Mouse (Mus musculus): ENCODE measurements around the gene Fbln7. TPM values are rescaled to one million over a fixed set of nuclear protein-coding genes. Genes with fewer than 3 reads are reported as not detected.

Gene Fbln7
- polyA plus RNA-seq, 1 experiment, result 2.4 TPM

DNA sequence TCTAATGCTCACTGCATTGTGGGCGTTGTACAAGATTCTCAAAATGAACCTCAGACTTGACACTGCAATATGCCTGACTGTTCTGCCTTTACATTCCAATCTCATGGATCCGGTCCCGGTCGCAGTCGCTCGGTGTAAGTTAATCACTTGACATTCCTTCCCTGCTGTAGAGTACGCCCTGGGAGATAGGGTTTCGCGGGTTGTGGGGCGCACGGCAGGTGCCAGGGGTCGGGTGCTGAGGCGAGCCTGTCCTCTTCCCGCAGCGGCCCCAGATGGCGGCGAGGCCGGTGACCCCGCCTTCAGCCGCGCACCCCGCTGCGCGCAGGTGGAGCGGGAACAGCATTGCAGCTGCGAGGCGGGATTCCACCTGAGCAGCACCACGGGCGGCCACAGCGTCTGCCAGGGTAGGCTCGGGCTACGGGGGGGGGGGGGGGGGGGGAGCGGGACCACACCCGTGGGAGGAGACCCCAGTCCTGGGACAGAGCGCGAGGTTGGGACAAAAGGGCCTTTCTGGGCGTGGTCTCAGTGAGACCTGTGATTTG is 29.5 kb downstream of the Fbln7 start:
- Histone ChIP-seq H3K27ac (ENCODE audit: insufficient read depth, low read length) (no peak overlapping the region), H3K4me1 (ENCODE audit: control insufficient read depth, insufficient read depth, low read length) (no peaks in the 10 kb centered on the region), H3K4me3 (ENCODE audit: insufficient read depth, low read length) (peak overlapping the region; percentile 17)
- TF ChIP-seq CTCF (IDR thresholded peaks at IDR 0.05; ENCODE audit: extremely low read depth, insufficient read depth, low read length) (no peak), POLR2A (IDR thresholded peaks at IDR 0.05; ENCODE audit: extremely low read depth, insufficient read depth, low read length) (no peak)

GRCm38 (mm10) chr2:128902843-128903242 is 40.1 kb downstream of the Fbln7 start:
- TF ChIP-seq CTCF (IDR thresholded peaks at IDR 0.05; ENCODE audit: extremely low read depth, insufficient read depth, low read length) (no peak), POLR2A (IDR thresholded peaks at IDR 0.05; ENCODE audit: extremely low read depth, insufficient read depth, low read length) (no peak)
- Histone ChIP-seq H3K27ac (ENCODE audit: insufficient read depth, low read length) (no peak overlapping the region), H3K4me3 (ENCODE audit: insufficient read depth, low read length) (no peak overlapping the region), H3K4me1 (ENCODE audit: control insufficient read depth, insufficient read depth, low read length) (no peaks in the 10 kb centered on the region)

DNA sequence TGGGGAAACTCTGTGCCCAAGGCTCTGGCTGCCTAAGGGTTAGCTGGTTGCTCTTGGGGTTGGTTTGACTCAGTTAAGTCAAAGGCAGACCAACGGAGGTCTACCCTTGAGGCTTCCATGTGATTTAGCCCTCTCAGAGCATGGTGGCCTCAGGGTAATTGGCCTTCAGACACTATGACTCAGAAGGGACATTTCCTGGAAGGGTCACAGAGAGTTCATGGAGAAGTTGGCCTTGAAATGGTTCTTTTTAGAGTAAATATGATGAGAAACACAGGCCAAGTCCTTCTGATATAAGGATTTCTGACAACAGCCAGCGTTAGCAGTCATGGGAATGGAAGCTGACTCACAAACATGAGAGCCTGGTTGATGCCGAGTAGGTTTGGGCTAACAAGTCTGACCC is 40.9 kb downstream of the Fbln7 start:
- Histone ChIP-seq H3K4me3 (ENCODE audit: insufficient read depth, low read length) (no peak overlapping the region), H3K27ac (ENCODE audit: insufficient read depth, low read length) (no peak overlapping the region), H3K4me1 (ENCODE audit: control insufficient read depth, insufficient read depth, low read length) (no peaks in the 10 kb centered on the region)
- no peak for TF ChIP-seq POLR2A (IDR thresholded peaks at IDR 0.05; ENCODE audit: extremely low read depth, insufficient read depth, low read length)
- TF ChIP-seq CTCF (IDR thresholded peaks at IDR 0.05; ENCODE audit: extremely low read depth, insufficient read depth, low read length), result no peak

- Histone ChIP-seq H3K4me3 (ENCODE audit: insufficient read depth, low read length) (no peak overlapping the region), H3K27ac (ENCODE audit: insufficient read depth, low read length) (no peak overlapping the region), H3K4me1 (ENCODE audit: control insufficient read depth, insufficient read depth, low read length) (no peaks in the 10 kb centered on the region)
- TF ChIP-seq CTCF (IDR thresholded peaks at IDR 0.05; ENCODE audit: extremely low read depth, insufficient read depth, low read length) (no peak), POLR2A (IDR thresholded peaks at IDR 0.05; ENCODE audit: extremely low read depth, insufficient read depth, low read length) (no peak)
These were observed 52.2 kb downstream of the Fbln7 start for GRCm38 (mm10) chr2:128914978-128915377.

DNA sequence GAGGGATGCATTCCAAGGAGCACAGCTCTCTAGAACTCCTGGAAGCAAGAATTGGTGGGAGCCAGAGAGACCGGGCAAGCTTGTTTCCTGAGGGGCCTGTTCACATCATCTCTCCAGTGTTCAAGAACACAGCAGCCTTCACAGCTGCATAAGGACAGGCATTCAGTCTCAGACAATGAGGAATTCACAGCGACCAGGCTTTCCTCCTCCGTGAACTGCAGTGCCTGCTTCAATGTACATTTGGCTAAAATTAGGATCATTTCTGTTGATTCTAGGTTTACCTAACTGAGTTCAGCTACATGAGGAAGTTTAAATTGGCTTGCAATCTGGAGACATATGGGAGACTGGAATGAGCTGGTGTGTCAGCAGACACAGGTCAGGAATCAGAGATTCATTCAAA is 53.7 kb downstream of the Fbln7 start:
- Histone ChIP-seq H3K27ac (ENCODE audit: insufficient read depth, low read length) (no peak overlapping the region), H3K4me1 (ENCODE audit: control insufficient read depth, insufficient read depth, low read length) (no peaks in the 10 kb centered on the region), H3K4me3 (ENCODE audit: insufficient read depth, low read length) (no peak overlapping the region)
- no peak for TF ChIP-seq POLR2A (IDR thresholded peaks at IDR 0.05; ENCODE audit: extremely low read depth, insufficient read depth, low read length)
- TF ChIP-seq CTCF (IDR thresholded peaks at IDR 0.05; ENCODE audit: extremely low read depth, insufficient read depth, low read length), result no peak

- Histone ChIP-seq H3K4me3 (ENCODE audit: insufficient read depth, low read length) (no peak overlapping the region), H3K4me1 (ENCODE audit: control insufficient read depth, insufficient read depth, low read length) (no peaks in the 10 kb centered on the region; the same call in 1 of the 2 replicates), H3K27ac (ENCODE audit: insufficient read depth, low read length) (no peak overlapping the region)
- no peak for TF ChIP-seq CTCF (IDR thresholded peaks at IDR 0.05; ENCODE audit: extremely low read depth, insufficient read depth, low read length)
- no peak for TF ChIP-seq POLR2A (IDR thresholded peaks at IDR 0.05; ENCODE audit: extremely low read depth, insufficient read depth, low read length)
These were observed 62.0 kb downstream of the Fbln7 start for GRCm38 (mm10) chr2:128924799-128925198.

DNA sequence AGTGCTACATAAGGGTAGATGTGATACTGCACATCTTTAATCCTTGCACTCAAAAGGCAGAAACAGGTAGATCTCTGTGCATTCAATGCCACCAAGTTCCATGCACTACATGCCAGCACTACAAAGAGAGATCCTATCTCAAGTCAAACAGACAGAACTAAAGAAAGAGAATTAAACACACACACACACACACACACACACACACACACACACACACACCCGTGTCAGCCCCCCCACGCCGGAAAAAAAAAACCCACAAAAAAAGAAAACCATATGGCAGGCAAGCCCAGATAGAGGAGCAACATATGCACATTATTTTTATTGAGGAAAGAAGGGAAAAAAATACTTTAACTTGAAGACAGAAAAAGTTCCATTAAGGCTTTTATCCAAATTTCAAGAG is 65.7 kb downstream of the Fbln7 start:
- Histone ChIP-seq H3K4me1 (ENCODE audit: control insufficient read depth, insufficient read depth, low read length) (no peaks in the 10 kb centered on the region; the same call in 1 of the 2 replicates), H3K4me3 (ENCODE audit: insufficient read depth, low read length) (no peak overlapping the region), H3K27ac (ENCODE audit: insufficient read depth, low read length) (no peak overlapping the region)
- TF ChIP-seq POLR2A (IDR thresholded peaks at IDR 0.05; ENCODE audit: extremely low read depth, insufficient read depth, low read length), result no peak
- no peak for TF ChIP-seq CTCF (IDR thresholded peaks at IDR 0.05; ENCODE audit: extremely low read depth, insufficient read depth, low read length)

DNA sequence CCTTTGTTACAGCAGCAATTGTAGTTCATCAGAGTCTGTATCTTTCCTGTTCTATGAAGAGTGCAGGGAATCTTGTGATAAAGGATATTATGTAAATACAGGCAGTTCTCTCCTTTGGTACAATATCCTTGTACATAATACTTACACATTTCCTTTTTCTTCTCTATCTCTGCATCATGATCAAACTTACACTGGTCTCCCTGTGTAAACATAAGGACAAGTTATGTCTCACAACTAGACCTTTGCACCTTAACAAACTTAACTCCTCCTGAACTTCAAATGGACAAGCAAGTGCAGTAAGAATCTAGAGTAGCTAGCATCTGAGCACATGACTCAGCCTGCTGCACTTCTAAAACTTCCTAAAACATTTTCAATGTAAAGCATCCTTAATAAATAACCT is 67.9 kb downstream of the Fbln7 start:
- H3K4me3 ChIP-seq (ENCODE audit: insufficient read depth, low read length), result no peak overlapping the region
- no peak overlapping the region for H3K27ac ChIP-seq (ENCODE audit: insufficient read depth, low read length)
- no peak for TF ChIP-seq CTCF (IDR thresholded peaks at IDR 0.05; ENCODE audit: extremely low read depth, insufficient read depth, low read length)
- TF ChIP-seq POLR2A (IDR thresholded peaks at IDR 0.05; ENCODE audit: extremely low read depth, insufficient read depth, low read length), result no peak
- no peaks in the 10 kb centered on the region; the same call in 1 of the 2 replicates for H3K4me1 ChIP-seq (ENCODE audit: control insufficient read depth, insufficient read depth, low read length)

DNA sequence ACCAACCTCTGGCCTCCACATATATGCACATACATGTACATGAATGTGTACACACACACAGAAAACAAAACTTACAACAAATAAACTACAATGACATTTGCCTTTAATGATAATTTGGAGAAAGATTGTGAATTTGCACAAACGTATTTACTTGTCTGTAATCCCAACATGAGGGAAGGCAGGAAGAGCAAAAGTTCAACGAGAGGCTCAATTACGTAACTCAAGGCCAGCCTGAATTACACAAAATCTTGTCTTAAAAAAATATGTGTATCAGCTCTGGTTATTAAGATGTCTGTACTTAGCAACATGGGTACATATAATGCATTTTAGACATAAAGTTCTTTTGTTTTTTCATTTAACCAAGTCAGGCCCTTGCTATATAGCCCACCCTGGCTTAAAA is 73.5 kb downstream of the Fbln7 start:
- no peak overlapping the region for H3K4me3 ChIP-seq (ENCODE audit: insufficient read depth, low read length)
- no peak for TF ChIP-seq CTCF (IDR thresholded peaks at IDR 0.05; ENCODE audit: extremely low read depth, insufficient read depth, low read length)
- no peak for TF ChIP-seq POLR2A (IDR thresholded peaks at IDR 0.05; ENCODE audit: extremely low read depth, insufficient read depth, low read length)
- no peaks in the 10 kb centered on the region for H3K4me1 ChIP-seq (ENCODE audit: control insufficient read depth, insufficient read depth, low read length)
- no peak overlapping the region for H3K27ac ChIP-seq (ENCODE audit: insufficient read depth, low read length)
